Mouse (Mus musculus) megakaryocyte-erythroid progenitor cell, adult 5-6 weeks (primary cell): ENCODE measurements around the gene Vcl. TPM values are rescaled to one million over a fixed set of nuclear protein-coding genes. Genes with fewer than 3 reads are reported as not detected.

Experiments used
- ATAC-seq: replicated peaks from 2 replicates; pipeline ENCODE4 v1.8.0; 2016; ENCODE audit warnings: mild to moderate bottlenecking, inconsistent platforms; ENCODE audit not compliant: severe bottlenecking, poor library complexity, low FRiP score, low TSS enrichment
- total RNA-seq, 2 experiments: library from RNA; stranded (forward) in 1 of 2; stranded (reverse) in 1 of 2; fragments of 200-1000, 215-1000 nt in 1 of 2; fragments of >200 nt in 1 of 2; fragmentation: Nextera tagmentation in 1 of 2; gene quantifications; 2 replicates each; pipeline ENCODE4 v1.2.3; 2014 to 2017

Gene Vcl
- total RNA-seq (2014; fragmentation: Nextera tagmentation) (56.7 and 62.3 TPM in 2 replicates), total RNA-seq (2017) (55.2 and 63.7 TPM in 2 replicates)

- peak; percentile 89 for ATAC-seq
Measured at GRCm38 (mm10) chr14:20928848-20929745, at the start of gene Vcl. TSS of gene Vcl (plus strand) at chr14:20929398.

- ATAC-seq = peak; percentile 56
Measured at GRCm38 (mm10) chr14:20884691-20885090, 44.5 kb upstream of the Vcl start.

DNA sequence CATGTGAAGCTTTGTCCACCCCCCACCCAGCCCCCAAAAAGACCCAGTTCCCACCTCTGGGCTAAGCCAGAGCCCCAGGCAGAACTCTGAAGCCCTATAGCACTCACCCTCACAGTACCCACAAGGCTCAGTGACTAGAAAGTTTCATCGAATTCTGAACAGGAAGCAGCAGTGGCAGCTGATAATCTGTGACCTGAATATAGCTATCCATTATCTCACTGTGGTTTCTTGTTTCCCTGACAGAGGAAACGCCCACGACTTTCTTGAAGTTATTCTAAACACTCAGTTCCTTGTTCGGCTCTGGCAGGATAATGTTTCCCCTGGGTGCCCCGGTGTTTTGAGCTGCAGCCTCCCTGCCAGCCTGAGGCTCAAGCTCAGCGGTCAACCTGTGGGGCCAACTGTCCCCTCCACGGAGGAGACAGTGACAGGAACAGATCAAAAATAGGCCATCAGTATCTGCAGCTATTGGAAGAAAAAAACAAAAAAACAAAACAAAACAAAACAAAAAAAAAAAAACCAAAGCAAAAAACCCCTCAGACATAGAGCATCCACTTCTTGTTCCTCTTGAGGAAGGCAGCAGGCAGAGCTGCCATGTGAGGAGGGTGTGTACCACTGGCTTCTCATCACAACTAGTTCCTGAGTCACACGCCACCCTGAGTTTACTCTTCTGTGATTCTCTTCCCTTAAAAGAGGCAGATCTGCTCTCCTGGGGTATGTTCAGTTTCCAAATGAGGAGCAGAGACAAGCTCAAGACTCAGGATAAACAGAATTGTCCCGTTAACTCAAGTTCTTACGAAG, 43.9 kb upstream of the Vcl start:
- ATAC-seq = peak; percentile 96

DNA sequence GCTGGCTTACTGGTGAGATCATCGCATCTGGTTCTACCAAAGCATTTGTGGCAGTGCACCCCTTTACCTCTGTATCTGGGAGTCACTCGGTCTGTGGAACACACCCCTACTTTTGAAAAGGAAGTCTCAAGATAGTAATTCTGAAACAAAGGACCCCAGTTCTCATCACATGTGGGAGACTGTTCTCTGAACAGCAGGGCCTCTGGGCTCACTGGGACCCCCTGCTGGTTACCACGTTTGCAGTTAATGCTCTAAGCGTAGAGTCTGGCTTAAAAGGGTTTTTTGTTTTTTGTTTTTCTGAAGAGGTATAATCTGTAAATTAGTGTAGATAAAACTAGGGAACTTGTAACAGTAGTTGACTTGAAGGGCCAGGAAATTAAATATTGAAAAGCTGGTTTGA, 42.9 kb upstream of the Vcl start:
- no peak for ATAC-seq

DNA sequence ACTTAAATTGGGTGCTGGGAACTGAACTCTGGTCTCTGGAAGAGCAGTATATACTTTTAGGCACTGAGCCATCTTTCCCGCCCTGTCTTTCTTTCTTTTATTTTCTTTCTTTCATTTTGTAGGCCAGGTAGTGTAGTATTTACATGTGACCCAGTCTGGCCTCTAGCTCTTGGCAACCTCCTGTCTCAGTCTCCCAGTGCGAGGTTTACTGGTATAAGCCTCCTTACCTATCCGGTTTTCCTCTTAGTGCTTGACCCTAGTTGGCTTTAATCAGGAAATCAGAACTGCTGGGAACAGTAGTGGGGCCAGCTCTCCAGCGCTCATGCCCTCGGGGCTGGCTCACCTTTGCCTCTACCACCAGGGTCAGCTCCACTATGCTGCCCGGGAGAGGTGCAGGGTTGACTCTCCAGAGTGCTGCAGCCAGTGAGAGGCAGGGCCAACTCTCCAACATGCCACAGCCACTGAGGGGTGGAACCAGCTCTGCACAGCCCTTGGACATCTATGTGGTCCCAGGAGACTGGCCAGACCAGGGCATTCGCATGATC, 41.6 kb upstream of the Vcl start:
- ATAC-seq = no peak

GRCm38 (mm10) chr14:20891941-20892402, 37.2 kb upstream of the Vcl start:
- no peak for ATAC-seq

GRCm38 (mm10) chr14:20893815-20894214, 35.4 kb upstream of the Vcl start:
- ATAC-seq = no peak

GRCm38 (mm10) chr14:20901267-20901666, 27.9 kb upstream of the Vcl start:
- no peak for ATAC-seq

- ATAC-seq = no peak
Measured at GRCm38 (mm10) chr14:20903137-20903536, 26.1 kb upstream of the Vcl start.

- ATAC-seq = peak; percentile 96
Measured at GRCm38 (mm10) chr14:20911811-20912210, 17.4 kb upstream of the Vcl start.

DNA sequence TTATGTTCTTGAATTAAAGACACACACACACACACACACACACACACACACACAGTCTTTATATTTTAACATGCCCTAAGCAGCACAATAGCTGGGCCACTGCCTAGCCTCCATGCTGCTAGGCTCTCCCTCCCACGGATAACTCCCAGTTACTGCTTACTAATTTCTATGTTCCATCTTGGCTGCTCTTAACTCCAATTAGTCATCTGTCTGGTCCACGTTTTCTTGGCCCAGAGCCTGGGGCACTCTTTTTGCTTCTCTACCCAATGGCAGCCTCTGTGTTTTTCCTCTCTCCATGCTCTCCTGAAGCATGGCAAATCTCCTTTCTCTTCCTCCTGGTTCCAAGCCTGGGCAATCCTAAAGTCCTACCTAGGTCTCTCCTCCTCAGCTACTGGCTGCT, 14.8 kb upstream of the Vcl start:
- no peak for ATAC-seq

GRCm38 (mm10) chr14:20916625-20917612, 12.3 kb upstream of the Vcl start:
- peak; percentile 41; the same call in 1 of the 2 replicates for ATAC-seq

DNA sequence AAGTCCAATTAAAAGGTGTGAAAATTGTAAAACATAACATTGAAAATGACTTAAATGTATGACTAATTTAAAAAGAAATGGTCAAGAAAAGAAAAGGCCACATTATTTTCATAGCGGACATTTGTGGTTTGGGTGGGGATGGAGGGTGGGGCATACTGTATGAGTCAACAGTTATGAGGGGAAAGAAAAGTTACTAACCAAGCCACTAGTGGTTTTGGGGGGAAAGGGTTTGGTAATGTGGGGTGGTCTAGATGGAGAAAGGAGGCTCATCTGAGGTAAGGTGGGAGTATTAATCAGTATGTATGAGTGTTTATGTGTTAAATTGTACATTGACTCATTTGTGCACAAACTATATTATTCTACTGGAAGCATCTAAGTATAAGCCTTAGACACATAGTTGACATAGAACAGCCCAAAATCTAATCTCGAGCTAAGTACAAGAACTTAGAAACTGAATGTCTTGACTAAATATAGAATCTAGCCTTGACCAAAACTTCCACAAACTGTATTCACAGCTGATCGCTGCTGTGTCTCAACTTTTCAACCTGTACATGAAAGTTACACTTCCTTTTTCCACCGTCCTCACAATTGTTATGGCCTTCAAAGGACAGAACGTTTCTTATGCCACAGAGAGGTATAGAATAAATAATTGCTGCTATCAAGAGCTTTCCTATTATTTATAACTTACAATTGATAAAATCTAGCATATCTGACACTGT, 5.0 kb upstream of the Vcl start:
- ATAC-seq = no peak

- ATAC-seq = no peak
Measured at GRCm38 (mm10) chr14:20927470-20928307, 1.5 kb upstream of the Vcl start.

- ATAC-seq = no peak
Measured at GRCm38 (mm10) chr14:20928308-20928685, 901 bp upstream of the Vcl start.

DNA sequence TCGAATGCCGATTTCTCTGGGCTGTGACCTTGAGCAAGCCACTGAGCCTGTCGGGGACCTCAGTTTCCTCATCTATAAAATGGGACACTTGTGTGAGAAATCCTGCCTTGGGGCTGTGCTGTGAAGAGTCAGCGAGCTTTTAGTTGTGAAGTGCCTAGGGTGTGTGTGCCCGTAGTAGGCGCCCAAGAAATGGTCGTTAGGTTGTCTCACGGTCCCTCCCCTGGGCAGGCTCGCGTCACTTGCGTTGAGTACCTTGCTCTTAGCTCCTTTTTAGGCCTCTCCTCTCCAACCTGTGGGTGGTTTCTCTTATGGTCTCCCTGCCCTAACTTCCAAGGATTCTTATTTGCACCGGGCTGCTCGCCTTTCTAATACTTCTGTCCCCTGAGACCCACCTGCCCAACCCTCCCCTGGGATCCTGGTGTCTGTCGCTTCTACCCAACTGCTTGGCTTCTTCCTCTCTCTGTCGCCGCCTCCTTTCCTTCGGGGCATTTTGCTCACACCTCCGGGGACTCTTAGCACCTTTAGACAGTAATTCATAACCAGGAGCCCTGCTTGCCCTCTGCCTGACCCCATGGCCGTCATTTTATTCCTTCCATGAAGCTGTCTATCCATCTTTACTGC, 726 bp downstream of the Vcl start:
- peak; percentile 35; the same call in 1 of the 2 replicates for ATAC-seq
